18 mouse cellular contexts compared by ENCODE assay signal in the genomic region with DNA sequence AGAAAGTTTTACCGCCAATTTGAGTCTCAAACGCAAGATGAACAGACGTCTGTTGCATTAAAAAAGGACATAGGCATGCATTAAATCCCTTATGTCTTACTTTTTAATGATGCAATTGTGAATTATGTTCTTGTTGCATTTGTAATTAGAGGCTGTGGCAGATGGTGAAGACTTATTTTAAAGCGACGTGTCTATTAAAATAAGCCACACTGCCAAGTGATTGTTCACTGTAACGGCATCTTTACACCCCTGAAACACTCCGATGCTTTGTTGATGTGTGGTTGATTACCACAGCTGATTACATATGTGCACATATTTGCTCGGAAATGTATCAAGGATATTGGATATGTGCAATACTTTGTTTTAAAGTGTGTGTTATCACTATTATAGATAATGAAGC.
DNase-seq lines count a peak whose midpoint lies in the region; ATAC-seq and TF ChIP-seq lines count a peak whose summit lies in the region.
"Had no signal": no experiment of that assay in that cellular context is flagged by ENCODE, and none has a peak within 500 bp of the region (broad histone marks: within the 10 kb centered on the region; RNA-seq: fewer than 3 reads in every experiment).

No protein-coding gene starts in this region.

- no peaks in the 10 kb centered on the region for H3K27me3 ChIP-seq in forebrain, embryonic 14.5 days (replicated peaks; ENCODE audit: control insufficient read depth, insufficient read depth, low read length)
- H3K27me3 ChIP-seq in forebrain, embryonic 11.5 days (ENCODE audit: control insufficient read depth, insufficient read depth, low read length) = no peaks in the 10 kb centered on the region
- no peaks in the 10 kb centered on the region for H3K27me3 ChIP-seq in forebrain, postnatal 0 days (ENCODE audit: insufficient read depth, low read length)
- no peaks in the 10 kb centered on the region for H3K27me3 ChIP-seq in forebrain, embryonic 12.5 days
- no peaks in the 10 kb centered on the region for H3K27me3 ChIP-seq in liver, embryonic 12.5 days (replicated peaks)
- H3K27me3 ChIP-seq: embryonic facial prominence, embryonic 12.5 days had no signal

- peak; percentile 56 for DNase-seq in forebrain, embryonic 14.5 days (ENCODE audit: low spot score)
- no peak for DNase-seq in forebrain, embryonic 11.5 days (ENCODE audit: low spot score)
- peak; percentile 51 for DNase-seq in forebrain, postnatal 0 days
- DNase-seq in brain, adult 2 months (ENCODE audit: low read depth, low spot score) = peak; percentile 16
- DNase-seq in brain, embryonic 14.5 days (ENCODE audit: low read depth) = peak; percentile 62
- DNase-seq in thymus, postnatal 0 days (ENCODE audit: low spot score) = no peak
- DNase-seq: adrenal gland, adult 2 months; adrenal gland, postnatal 10 days; adrenal gland, postnatal 25 days; cerebellum, adult 11-12 months; cerebellum, adult 2 months; cerebellum, adult 9-10 months; cerebellum, postnatal 10 days; cerebellum, postnatal 25 days had no signal

- H3K9me3 ChIP-seq in forebrain, embryonic 14.5 days (replicated peaks; ENCODE audit: control insufficient read depth, low read length) = no peaks in the 10 kb centered on the region
- H3K9me3 ChIP-seq in forebrain, embryonic 11.5 days (ENCODE audit: control insufficient read depth, low read length) = no peaks in the 10 kb centered on the region
- no peaks in the 10 kb centered on the region for H3K9me3 ChIP-seq in forebrain, postnatal 0 days (ENCODE audit: low read length)
- no peaks in the 10 kb centered on the region for H3K9me3 ChIP-seq in forebrain, embryonic 12.5 days
- no peaks in the 10 kb centered on the region for H3K9me3 ChIP-seq in liver, embryonic 12.5 days (replicated peaks)
- H3K9me3 ChIP-seq: embryonic facial prominence, embryonic 10.5 days; embryonic facial prominence, embryonic 12.5 days had no signal

- no peak overlapping the region for H3K9ac ChIP-seq in forebrain, embryonic 14.5 days (ENCODE audit: low read length)
- H3K9ac ChIP-seq in forebrain, embryonic 11.5 days (ENCODE audit: low read length) = no peak overlapping the region
- H3K9ac ChIP-seq in forebrain, postnatal 0 days = no peak overlapping the region
- no peak overlapping the region for H3K9ac ChIP-seq in forebrain, embryonic 12.5 days
- H3K9ac ChIP-seq in liver, embryonic 12.5 days = no peak overlapping the region
- H3K9ac ChIP-seq: embryonic facial prominence, embryonic 12.5 days had no signal

- no peak overlapping the region for H3K4me2 ChIP-seq in forebrain, embryonic 14.5 days (ENCODE audit: low read length)
- H3K4me2 ChIP-seq in forebrain, embryonic 11.5 days (ENCODE audit: low read depth, low read length, severe bottlenecking) = no peak overlapping the region
- H3K4me2 ChIP-seq in forebrain, postnatal 0 days (ENCODE audit: low read depth) = no peak overlapping the region
- no peak overlapping the region for H3K4me2 ChIP-seq in forebrain, embryonic 12.5 days
- no peak overlapping the region for H3K4me2 ChIP-seq in liver, embryonic 12.5 days
- H3K4me2 ChIP-seq: embryonic facial prominence, embryonic 12.5 days had no signal

- TF ChIP-seq POLR2A in brain, embryonic 14.5 days (IDR thresholded peaks at IDR 0.05; ENCODE audit: borderline replicate concordance, extremely low read depth, insufficient read depth, insufficient read length, poor library complexity, severe bottlenecking) = no peak

- H3K27ac ChIP-seq in forebrain, embryonic 14.5 days (ENCODE audit: low read depth, low read length) = no peak overlapping the region
- H3K27ac ChIP-seq in forebrain, embryonic 11.5 days (ENCODE audit: low read depth, low read length) = no peak overlapping the region
- no peak overlapping the region for H3K27ac ChIP-seq in forebrain, postnatal 0 days (ENCODE audit: low read depth, low read length)
- H3K27ac ChIP-seq in forebrain, embryonic 12.5 days = no peak overlapping the region
- no peak overlapping the region for H3K27ac ChIP-seq in liver, embryonic 12.5 days
- H3K27ac ChIP-seq: embryonic facial prominence, embryonic 10.5 days; embryonic facial prominence, embryonic 12.5 days had no signal

- ATAC-seq in forebrain, embryonic 14.5 days = no peak
- ATAC-seq in forebrain, embryonic 11.5 days (replicated peaks; ENCODE audit: low FRiP score) = no peak
- peak; percentile 47 for ATAC-seq in forebrain, postnatal 0 days
- no peak for ATAC-seq in forebrain, embryonic 12.5 days (ENCODE audit: low FRiP score)
- ATAC-seq in liver, embryonic 12.5 days = no peak

- H3K4me1 ChIP-seq in forebrain, embryonic 14.5 days (ENCODE audit: control insufficient read depth, insufficient read depth, low read length) = no peaks in the 10 kb centered on the region
- H3K4me1 ChIP-seq in forebrain, embryonic 11.5 days (replicated peaks; ENCODE audit: control insufficient read depth, insufficient read depth, low read length) = no peaks in the 10 kb centered on the region
- no peaks in the 10 kb centered on the region for H3K4me1 ChIP-seq in forebrain, postnatal 0 days (ENCODE audit: insufficient read depth)
- no peaks in the 10 kb centered on the region for H3K4me1 ChIP-seq in forebrain, embryonic 12.5 days
- H3K4me1 ChIP-seq in liver, embryonic 12.5 days = no peaks in the 10 kb centered on the region
- H3K4me1 ChIP-seq: embryonic facial prominence, embryonic 10.5 days; embryonic facial prominence, embryonic 12.5 days had no signal

- TF ChIP-seq CTCF in forebrain, postnatal 0 days (IDR thresholded peaks at IDR 0.05; ENCODE audit: low read depth) = no peak
- TF ChIP-seq CTCF in brain, embryonic 14.5 days (IDR thresholded peaks at IDR 0.05; ENCODE audit: borderline replicate concordance, extremely low read depth, insufficient read depth, insufficient read length) = no peak

- H3K36me3 ChIP-seq in forebrain, embryonic 14.5 days (ENCODE audit: control insufficient read depth, insufficient read depth, low read length) = no peaks in the 10 kb centered on the region
- H3K36me3 ChIP-seq in forebrain, embryonic 11.5 days (ENCODE audit: control insufficient read depth, insufficient read depth, low read length) = no peaks in the 10 kb centered on the region
- H3K36me3 ChIP-seq in forebrain, postnatal 0 days (ENCODE audit: insufficient read depth) = no peaks in the 10 kb centered on the region
- H3K36me3 ChIP-seq in forebrain, embryonic 12.5 days (replicated peaks) = no peaks in the 10 kb centered on the region
- H3K36me3 ChIP-seq in liver, embryonic 12.5 days = no peaks in the 10 kb centered on the region
- H3K36me3 ChIP-seq: embryonic facial prominence, embryonic 10.5 days; embryonic facial prominence, embryonic 12.5 days had no signal

- no peak overlapping the region for H3K4me3 ChIP-seq in forebrain, embryonic 14.5 days (ENCODE audit: low read depth, low read length)
- H3K4me3 ChIP-seq in forebrain, embryonic 11.5 days (ENCODE audit: low read depth, low read length) = no peak overlapping the region
- no peak overlapping the region for H3K4me3 ChIP-seq in forebrain, postnatal 0 days (ENCODE audit: low read depth, low read length)
- no peak overlapping the region for H3K4me3 ChIP-seq in forebrain, embryonic 12.5 days (replicated peaks)
- no peak overlapping the region for H3K4me3 ChIP-seq in liver, embryonic 12.5 days
- H3K4me3 ChIP-seq: embryonic facial prominence, embryonic 10.5 days; embryonic facial prominence, embryonic 12.5 days had no signal

- WGBS in forebrain, embryonic 14.5 days = 46% methylated on average over 8 of the region's 8 CpGs
- WGBS in forebrain, embryonic 11.5 days = 78% methylated on average over 8 of the region's 8 CpGs
- WGBS in forebrain, postnatal 0 days = 32% methylated on average over 8 of the region's 8 CpGs
- WGBS in forebrain, embryonic 12.5 days = 70% methylated on average over 8 of the region's 8 CpGs
- WGBS in liver, embryonic 12.5 days (ENCODE audit: insufficient replicate concordance) = 62% methylated on average over 8 of the region's 8 CpGs

Comparison
In these comparisons a context has a peak if more than half of its experiments do, and no peak if none do; other contexts are left out.
1. DNase-seq: peak in forebrain, embryonic 14.5 days (single experiment), forebrain, postnatal 0 days (single experiment), brain, adult 2 months (single experiment) and brain, embryonic 14.5 days (single experiment); none in forebrain, embryonic 11.5 days (single experiment) and thymus, postnatal 0 days (single experiment).